Mouse (Mus musculus) liver (tissue): ENCODE measurements around the gene Slc15a3.

Experiments
- DNase-seq: peaks from one replicate; pipeline ENCODE4 v3.0.0-alpha.2; 2020; ENCODE audit warnings: mixed read lengths

Slc15a3 gene

DNA sequence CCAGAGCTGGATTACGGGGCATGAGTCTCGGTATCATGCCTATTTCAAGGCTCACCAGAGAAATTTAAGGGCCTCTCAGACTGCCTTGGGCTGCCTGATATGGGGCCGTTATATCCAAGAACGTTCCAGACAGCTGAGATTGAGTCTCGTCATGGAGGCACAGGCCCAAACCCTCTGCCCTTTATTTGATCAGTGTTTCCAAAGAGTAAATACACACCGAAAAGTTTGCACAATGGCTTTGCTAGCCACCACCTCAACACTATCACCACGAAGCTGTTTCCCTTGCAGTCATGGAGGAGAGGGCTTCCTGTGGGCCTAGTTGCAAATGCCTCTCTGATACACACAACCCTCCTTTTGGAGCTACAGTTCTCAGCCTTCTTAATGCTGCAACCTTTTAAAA is 15.5 kb upstream of the Slc15a3 start:
- DNase-seq, result no peak

DNA sequence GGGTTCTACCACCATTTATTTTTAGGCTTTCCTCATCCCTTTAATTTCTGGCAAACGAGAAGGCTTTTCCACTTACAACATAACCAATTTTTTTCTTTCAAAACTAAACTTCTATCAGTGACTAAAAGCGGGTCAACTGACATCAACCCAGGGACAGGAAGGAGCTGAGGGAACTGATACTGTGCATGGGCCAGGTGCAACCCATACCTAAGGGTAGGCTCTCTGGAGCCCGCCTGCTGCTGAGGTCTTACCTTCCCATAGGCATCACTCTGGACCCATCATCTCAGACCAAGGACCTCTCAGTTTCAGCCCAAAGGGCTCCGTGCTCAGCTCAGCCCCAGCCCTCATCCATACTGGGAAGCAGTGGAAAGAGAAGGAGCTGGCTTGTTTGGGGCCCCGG is 11.2 kb upstream of the Slc15a3 start:
- no peak for DNase-seq

DNA sequence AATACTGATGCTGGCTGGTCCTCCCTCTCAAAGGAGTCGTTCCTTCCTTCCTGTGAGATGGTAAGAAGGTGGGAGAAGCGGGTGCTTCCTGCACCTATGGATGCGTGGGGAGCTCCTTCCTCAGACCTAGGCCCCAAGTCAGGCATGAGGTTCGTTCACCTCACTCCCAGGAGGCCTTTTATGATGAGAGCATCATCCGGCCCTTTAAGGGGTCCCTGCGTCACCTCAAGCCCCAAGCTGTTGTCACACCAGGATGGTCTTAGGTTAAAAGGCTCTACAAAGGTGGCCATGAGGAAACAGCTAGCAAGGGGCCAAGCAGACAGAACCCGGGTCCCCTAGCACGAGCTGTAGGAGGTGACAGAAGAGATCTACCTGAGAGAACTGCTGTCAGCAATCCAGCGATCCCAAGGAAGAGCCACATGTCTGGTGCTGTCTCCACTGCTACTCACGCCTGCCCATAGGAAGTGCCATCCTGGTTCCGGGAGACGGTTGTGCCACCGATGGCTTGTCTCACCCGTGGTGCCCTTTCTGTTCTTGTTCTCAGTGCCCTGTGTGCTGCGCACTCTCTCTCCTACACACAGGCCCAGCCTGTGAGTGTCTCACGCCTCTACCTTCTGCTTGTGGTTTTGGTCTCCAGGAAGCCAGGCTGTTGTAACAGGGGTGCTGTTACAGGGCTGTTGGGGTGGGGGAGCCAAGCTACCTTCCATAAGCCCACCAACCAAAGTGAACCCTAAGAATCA is 9.9 kb upstream of the Slc15a3 start, which contains the start of gene Cd6:
Gene Cd6 (minus strand): TSS at position 623 of the 740 bp plus-strand sequence.
- no peak for DNase-seq

DNA sequence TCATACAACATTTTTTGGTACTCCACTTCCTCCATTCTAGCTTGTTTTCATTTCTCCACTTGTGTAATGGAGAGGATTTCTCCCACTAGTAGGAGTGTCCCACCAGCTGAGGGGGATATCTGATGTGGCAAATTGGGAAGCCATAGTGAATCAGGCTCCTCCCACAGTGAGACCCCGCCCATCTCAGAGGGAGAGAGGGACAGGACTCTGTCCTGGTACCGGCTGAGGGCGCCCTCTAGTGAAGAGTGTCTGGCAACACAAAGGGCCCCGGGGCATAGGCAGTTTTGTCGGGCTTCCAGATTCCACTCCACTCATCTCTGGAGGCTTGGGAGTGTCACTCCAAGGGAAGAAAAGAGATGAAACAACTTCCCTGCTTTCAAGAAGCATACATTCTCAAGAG is 8.1 kb upstream of the Slc15a3 start:
- DNase-seq, result peak; percentile 75

DNA sequence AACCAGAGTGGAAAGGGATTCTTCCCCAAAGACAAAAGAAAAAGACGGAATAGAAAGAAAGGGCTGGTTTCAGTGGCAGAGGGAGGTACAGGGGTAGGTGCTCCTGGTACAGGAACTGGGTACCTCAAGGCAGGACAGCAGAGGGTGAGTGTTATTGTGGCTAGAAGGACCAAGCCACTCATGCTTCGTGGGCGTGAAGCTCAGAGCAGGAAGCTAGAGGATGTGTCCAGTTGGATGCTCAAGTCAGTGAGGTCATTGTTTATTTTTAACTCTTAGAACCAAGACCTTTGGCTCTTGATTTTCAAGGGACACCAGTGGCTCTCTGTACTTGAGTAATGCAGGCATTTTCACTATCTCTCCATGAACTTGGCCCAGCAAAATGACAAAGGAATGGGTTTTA is 7.5 kb upstream of the Slc15a3 start:
- DNase-seq, result no peak

DNA sequence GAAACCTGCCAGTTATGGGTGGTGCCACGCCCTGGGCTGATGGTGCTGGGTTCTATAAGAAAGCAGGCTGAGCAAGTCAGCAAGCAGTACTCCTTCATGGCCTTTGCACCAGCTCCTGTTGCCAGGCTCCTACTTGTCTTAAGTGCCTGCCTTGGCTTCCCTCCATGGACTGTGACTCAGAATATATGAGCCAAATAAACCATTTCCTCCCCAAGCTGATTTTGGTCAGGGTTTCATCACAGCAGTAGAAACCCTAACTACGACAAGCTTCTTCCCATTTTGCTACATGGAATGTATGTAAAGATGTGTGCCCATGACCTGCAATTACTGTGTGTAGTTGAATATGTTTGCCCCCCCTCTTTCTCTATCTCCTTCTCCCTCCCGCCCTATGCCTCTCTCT is 5.9 kb upstream of the Slc15a3 start:
- DNase-seq, result no peak

DNA sequence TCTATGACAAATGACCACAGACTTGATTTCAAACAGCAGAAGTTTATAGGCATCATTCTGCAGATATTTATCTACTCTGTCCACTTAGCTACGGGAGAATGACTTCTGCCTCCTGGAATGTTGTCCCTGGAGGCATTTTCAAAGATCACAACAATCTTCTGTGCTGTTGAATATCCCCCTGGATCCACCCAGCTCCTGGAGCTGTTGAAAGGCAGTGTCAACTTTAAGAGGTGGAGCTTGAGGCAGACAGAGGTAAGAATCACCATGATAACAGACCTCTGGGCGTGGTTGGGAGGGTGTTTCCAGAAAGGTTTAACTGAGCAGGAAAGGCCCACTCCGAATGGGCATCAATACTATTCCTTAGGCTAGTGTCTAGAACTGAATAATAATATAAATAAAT is 3.9 kb upstream of the Slc15a3 start:
- no peak for DNase-seq

DNA sequence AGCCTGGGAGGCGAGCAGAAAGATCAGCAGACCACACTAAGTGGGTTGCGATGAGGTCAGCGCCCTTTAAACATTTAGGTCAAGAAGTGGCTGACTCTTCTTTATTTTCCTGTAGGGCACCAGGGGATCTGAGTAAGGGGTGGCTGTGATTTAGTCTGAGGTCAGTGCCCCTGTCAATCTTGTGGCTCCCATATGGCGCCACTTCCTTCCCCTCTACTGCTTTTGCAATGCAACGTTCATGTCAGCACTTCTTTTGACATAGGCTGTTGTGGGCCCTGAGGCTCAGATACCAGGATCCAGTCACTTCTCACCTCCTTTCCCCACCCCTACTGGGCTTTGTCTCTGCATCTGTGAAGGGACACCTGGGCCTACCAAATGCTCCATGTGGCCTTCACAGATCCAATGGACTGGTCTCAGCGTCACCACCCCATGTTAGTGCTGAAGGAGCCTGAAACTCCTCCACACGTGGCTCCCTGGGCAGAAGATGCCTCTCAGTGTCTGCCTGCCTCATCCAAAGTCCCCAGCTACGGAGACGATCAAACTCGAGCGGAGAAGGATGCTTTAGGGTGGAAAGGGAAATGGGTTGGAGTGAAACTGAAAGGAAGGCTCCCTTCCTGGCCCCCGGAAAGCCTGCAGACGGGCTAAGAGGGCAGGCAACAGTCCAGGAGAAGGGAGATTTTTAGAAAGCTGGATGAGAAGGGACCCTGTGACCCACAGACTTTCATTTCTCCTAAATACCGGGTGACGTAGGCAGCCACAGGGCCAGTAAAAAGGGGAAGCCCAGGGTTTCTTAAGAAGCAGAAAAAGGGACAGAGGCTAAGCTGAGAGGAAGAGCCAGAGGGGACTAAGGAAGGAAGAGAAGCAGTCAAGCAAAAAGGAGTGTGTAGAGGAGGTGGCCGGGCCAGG is 2.4 kb downstream of the Slc15a3 start:
- DNase-seq, result peak; percentile 14

DNA sequence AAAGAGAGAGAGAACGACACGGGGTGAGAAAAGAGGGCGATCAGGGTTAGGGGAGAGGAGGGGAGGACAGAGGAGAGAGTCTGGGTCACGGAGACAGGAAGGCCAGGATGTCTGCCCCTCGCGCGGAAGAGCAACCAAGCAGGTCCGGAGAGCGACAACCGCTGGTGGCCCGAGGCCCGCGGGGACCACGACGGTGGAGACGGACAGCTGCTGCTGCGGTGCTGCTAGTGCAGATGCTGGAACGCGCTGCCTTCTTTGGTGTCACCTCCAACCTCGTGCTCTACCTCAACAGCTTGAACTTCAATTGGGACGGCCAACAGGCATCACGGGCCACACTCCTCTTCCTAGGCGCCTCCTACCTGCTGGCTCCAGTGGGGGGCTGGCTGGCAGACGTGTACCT is 3.4 kb downstream of the Slc15a3 start:
- DNase-seq, result no peak

DNA sequence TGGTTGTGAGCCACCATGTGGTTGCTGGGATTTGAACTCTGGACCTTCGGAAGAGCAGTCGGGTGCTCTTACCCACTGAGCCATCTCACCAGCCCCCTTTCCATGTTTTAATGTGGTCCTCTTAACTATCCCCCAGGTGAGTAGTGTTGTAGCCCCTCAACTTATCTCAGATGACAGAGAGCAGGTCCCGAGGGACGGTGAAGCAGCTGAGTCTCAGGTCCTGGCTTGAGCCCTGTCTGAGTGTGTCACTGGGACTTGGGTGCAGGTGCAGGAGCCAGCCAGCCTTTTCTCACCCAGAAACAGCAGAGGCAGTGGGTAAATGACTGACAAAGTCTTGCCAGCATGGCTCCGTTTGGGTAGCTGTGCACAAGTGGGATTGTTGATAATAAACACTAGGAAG is 4.7 kb downstream of the Slc15a3 start:
- DNase-seq, result no peak

DNA sequence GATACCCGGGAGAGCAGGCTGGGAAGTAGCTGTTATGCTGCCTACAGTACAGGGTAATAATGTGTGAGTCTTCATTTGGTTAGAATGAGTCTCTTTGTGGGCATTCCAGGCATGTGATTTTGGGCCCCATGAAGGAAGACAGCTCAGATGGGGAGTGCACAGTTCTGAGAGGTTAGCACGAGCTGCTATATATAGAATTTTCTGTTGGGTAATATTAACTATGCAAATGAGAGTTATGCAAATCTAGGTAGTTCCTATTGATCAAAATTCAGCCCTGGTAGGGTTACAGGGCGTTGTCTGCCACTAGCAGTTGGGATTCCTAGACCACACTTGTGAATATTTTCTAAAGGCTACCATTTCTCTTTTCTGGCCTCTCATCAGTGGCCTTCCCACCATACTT is 5.9 kb downstream of the Slc15a3 start:
- DNase-seq, result no peak

DNA sequence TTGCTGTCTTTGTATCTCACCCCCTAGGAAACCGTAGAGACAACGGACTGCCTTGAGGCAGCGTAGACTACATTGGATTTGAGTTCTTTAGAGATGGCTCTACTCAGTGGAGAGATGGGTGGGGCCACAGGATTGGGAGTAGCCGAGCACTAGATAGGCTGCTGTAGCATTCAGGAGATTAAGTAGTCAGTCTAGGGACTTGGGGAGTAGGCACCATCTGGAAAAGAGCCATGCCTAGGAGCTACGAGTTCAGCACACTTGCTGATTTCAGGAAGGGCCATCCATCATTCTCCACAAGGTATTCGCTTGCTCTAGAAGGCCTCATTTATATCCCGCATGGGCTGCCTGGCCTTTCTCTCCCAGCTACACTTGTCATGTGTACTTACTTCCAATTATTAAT is 6.6 kb downstream of the Slc15a3 start:
- no peak for DNase-seq

DNA sequence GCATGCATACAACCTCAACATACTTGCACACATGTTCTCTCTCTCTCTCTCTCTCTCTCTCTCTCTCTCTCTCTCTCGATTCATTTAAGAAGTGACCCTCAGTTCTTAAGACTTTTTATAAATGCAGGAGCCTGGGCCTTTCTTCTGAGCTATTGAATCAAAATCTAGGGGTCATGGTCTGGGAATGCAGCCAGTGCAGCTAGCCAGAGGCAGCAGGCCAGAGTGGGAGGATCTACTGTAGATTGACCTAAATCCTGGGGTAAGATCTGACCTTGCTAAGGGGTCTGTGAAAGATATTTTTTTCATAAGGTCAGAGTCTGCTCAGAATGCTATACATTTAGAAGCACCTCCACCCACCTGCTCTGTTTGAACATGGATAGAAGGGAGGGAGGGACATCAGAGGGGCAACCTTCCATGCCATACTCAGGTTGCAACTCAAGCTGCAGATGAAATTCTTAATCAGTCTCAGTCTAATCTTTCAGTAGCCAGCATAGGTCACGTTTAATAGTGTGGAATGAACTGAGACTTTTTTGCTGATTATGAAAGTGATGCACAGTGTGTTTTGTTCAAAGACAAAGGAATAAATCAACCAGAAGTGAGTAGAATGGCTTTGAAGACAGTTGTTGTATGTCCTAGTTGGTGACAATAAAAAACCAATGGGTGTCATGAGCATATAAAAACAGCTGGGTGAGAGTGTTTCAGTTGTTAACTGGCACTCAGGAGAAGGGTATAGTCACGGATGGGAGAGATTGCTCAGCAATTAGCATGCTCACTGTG is 8.0 kb downstream of the Slc15a3 start:
- no peak for DNase-seq

DNA sequence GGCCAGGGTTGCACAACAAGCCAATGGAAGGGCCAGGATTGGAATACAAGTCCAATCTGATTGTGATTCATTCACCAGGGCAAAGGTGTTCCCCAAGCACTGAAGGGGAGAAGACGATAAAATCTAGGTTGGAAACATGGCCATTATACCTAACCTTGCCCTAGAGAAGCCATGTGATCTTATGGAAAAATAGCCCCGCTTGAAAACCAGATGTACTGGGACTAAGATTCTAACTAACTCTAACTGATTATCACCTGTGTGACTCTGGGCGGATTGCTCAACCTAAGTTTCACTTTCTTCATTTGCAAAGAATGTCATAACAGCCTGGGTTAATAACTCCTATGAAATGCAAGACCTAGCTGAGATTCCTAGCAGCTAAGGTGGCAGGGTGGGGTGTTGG is 15.9 kb downstream of the Slc15a3 start:
- no peak for DNase-seq

DNA sequence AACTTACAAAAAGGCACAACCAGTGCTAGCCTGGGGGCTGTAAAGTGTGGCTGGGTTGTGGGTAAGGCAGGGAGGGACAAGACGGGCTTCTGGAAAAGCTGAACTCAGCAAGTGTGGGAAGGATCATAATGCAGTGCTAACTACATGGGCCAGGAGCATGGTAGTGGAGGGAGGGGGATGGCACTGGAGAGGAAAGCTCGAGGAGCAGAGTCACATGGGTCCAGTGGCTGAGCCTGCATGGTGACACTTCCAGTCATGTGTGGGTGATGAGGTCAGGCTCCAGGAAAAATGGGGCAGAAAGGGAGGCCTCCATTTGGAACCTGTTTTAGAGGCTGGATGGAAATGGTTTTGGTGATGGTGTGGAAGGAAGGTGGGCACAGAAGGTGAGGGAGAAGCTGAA is 17.0 kb downstream of the Slc15a3 start:
- no peak for DNase-seq

DNA sequence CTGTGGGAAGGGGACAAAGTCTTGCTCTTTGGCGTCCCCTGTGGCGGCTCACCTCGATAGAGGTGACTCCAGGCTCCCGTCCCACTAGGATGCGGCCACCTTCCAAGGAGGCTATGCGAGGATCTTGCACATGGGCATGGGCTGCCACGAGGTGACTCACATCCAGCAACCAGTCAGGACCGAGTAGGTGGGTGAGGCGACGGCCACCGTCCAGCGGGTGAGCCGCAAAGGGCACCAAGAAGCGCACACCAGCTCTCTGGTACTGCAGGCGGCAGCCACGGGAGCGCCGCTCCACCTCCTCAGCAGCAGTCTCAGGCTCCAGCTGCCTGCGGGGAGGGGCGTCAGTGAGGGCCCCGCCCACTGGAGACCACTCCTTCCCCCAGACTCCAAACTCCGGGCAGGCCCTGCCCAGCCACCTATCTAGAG is 20.6 kb downstream of the Slc15a3 start:
- peak; percentile 19 for DNase-seq

DNA sequence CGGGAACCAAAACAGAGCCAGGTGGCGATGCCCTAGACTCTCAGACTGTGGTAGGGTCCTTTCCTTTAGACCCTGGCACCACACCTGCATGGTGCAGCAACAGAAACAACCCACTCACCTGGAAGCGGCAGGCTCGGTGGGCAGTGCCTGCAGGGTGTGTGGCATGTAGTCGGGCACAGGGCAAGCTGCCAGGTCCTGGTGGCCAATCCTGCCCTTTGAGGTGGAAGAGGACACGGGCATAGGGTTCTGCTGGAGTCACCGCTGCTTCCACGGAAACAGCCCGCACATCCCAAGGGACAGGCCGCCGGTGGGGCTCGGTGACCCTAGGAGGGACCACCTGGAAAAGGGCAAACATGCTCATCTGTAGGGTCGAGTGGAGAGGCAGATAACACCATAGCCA is 26.8 kb downstream of the Slc15a3 start:
- no peak for DNase-seq

DNA sequence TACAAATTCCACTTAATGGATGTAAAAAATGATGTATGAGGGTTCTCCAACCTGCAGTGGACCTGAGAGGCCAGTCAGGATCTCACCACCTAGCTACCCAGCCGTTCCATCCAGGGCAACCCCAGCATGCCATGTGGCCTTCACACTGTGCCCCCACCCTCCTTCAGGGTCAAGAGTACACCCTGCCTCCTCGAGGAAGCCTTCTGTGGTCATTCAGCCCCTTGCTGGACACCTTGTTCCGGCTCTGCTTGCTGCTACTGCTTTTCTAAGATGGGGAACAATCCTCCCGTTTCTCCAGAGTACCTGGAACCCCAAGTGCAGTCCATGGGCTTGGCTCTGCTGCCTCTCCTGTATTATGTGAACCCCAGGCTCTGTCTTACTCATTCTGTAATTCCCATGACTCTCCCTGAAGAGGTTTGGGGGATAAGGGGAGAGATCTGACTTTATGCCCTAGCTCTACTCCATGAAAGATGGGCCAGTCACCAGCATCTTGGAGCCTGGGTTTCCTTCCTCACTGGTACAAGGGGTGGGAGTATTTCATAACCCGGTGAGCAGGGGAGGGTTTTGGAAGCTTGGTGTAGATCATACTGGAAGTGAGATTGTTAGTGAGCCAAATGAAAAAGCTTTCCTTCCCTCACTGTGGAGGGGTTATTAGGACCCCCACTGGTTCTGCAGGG is 28.6 kb downstream of the Slc15a3 start:
- no peak for DNase-seq

DNA sequence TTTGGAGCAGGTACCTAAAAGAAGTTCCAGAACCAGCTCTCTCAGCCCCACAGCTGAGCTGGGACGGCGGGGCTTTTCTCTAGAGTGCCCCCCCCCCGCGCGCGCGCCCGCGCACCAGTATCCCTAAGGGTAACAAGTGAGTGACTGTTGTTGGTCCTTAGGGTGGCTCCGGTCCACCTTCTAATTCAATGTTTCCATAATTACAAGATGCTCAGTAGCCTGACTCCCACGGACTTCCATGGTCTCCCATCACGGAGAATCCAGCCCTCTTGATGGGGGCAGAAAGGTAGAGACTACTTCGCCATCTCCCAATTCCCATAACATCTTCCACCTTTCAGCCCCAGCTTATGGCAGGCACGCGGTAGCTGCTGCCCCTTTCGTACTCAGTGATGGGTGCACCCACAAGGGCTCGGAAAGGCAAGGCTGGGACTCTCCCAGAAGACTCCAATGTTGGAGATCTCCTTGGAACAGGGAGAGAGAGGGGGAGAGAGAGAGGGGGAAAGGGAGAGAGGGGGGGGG is 29.2 kb downstream of the Slc15a3 start:
- no peak for DNase-seq

DNA sequence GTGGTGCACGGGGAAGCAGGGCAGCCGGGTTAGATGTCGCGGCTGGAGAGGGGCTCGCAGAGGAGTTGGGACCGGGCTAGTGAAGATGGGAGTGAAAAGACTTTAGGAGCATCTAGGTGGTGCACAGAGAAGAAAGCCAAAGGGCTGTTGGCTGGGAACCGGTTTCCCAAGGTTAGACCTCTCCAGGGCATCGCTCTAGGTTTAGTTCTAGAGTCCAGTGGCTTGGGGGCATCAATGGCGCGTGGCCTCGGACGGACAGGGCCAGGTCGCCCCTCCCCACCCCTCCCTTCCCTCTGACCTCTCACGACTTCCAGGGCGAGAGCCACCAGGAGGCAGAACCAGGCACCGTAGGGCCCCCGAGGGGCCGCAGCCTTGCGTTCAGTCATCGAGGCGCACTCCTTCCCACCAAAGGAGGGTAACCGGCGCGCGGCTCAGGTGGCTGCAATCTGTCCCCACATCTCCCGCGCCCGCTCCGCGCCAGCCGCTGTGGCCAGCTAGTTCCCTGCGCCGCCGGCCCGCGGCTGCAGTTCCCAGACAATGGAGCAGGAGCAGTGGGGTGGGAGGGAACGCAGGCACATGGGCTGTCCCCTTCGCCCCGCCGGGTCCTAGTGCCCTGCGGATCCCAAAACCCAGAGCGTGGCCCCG is 29.8 kb downstream of the Slc15a3 start:
- peak; percentile 58 for DNase-seq

DNA sequence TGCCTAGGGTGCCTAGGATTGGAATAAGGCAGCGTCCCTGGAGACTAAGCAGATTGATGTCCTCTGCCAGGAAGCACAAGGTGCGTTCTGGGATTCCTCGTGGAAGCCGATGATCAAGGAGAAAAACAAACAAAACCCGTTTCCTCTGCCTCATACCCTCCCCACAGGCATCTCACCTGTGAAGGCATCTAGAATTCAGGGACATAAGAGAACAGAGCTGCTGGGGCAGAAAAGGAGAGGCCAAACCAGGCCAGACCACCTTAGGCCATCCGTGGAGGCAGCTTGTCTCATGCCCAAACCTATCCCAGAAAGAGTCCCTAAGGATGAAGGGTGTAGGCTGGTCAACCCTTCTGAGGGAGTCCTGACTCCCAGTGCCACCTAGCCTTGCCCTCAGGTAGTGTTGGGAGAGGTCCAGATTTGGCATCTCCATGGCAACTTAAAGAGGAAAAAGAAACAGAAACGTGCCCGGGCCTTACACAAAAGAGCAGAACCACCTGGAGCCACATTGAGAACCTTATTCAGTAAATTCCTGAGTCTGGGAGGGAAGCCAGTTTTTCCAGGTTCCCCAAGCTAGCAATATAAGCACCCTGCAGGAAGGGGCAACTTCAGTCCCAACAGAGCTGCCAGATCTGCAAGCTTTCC is 30.5 kb downstream of the Slc15a3 start, which contains the start of gene Tmem132a:
Gene Tmem132a (minus strand): TSS at position 55 of the 642 bp plus-strand sequence.
- no peak for DNase-seq
